Mouse (Mus musculus): ENCODE measurements at regions not wholly inside any gene's neighbourhood (a gene's known extent, or its start where the extent isn't known, plus 50 kb on each side); places are given as distances from the start of the nearest gene placed in this dataset.

DNA sequence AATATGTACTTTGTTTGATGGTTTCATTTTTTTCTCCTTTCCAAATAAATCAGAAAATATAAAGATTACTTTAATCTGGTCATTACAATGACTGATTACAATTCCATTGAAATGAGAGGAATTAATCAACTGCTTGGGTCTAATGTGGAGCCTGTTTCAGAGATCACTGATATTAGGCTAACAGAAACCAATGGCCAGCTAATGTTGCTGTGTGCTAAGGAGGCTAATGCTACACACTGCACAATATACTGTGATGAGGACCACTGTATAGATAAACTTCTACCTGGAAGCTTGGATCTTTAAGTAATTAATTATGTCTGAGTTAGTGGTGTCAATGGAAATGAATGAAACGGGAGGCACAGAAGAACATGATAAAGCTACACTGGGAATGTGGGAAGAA lies 284.6 kb upstream of the Dab2 start:
- in situ Hi-C loops (cut with MboI, MseI) = loop anchor here (10.0 kb wide), 1 partner anchor 1440 kb away; no protein-coding TSS in a partner anchor

DNA sequence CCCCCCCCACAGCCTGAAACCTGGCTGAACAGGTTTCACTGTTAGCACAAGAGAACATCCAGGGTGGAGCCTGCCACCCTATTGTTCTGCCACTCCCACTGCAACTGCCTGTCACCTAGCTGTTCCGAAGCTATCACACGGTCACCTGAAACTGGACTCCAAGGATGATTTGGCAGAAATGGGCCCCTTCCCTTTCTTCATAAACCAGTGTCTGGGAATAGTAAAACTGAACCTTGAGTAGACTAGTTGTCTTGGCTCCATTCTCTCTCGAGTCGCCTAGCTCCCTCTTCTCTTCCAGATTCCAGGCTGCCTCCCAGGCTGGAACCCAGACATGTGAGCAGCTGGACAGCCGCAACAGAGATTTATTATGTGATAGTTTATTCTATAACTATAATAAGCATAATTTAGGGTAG lies 282.9 kb upstream of the Dab2 start:
- in situ Hi-C loops (cut with MboI, MseI) = loop anchor here (10.0 kb wide), 1 partner anchor 1442 kb away; no protein-coding TSS in a partner anchor

DNA sequence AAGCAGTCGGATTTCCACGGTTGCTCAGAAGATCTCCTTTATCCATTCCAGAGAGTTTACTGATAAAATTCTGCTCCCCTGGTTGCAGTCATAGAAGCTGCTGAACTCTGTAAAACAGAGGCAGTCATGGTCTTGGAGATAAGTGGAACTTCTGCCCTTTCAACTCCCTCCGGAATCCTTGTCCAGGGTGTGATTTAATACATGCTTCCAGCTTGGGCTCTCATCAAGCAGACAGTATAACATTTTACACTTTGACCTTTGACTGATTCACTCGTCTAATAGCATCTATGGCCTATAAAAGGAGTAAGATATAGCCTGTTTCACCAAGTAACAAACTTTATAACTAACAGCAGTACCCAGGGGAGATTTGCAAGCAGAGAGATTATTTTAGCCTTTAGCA lies 274.0 kb upstream of the Dab2 start:
- in situ Hi-C loops (cut with MboI, MseI) = no loop called here

DNA sequence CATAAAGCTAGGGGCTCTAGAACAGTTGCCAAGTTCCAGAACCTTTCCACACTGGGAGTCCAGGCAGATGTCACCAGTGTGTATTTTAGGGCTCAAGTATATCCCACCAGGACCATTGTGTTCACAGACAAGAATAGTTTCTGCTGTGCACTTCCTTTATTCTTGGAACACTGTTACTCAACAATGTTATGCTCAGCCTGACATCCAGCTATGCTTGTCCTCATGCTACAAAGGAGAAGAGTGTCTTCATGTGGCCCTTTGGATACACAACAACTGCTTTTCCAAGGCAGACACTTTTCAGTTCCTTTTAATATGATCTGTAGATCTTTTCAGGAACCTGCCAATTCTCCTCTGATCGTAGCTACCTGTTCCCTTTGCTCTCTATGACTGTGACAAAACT lies 270.4 kb upstream of the Dab2 start:
- in situ Hi-C loops (cut with MboI, MseI) = no loop called here

DNA sequence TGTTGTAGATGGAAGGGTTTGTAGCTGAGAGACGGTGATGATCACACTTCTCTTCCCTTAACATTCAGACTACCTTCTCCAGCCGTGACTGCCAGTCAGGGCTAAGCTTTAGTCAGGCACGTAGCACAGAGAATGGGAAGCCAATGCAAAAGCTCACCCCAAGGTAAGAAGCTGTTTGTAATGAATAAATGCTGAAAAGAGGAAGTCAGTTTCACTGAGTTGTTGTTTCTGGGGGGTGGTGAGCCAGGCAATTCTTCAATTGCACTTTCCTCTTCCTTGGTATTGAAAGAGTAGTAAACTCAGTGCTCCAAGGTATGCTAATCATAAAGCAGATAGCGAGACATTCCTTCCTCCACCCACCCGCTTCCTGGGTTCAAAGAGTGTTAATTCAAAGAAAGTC lies 269.2 kb upstream of the Dab2 start:
- in situ Hi-C loops (cut with MboI, MseI) = no loop called here

DNA sequence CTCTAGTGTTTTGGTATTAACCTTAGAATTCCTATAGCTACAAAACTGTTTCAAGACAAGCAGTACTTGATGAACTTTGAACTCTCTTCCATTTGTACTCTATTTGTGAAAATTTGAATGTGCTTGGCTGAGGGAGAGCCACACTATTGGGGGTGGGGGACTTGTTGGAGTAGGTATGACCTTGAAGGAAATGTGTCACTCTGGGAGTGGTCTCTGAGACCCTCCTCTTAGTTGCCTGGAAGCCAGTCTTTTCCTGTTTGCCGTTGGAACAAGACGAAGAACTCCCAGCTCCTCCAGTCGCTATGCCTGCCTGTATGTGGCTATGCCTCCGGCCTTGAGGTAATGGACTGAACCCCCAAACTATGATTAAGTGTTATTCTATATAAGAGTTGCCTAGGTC lies 265.4 kb upstream of the Dab2 start:
- in situ Hi-C loops (cut with MboI, MseI) = no loop called here

DNA sequence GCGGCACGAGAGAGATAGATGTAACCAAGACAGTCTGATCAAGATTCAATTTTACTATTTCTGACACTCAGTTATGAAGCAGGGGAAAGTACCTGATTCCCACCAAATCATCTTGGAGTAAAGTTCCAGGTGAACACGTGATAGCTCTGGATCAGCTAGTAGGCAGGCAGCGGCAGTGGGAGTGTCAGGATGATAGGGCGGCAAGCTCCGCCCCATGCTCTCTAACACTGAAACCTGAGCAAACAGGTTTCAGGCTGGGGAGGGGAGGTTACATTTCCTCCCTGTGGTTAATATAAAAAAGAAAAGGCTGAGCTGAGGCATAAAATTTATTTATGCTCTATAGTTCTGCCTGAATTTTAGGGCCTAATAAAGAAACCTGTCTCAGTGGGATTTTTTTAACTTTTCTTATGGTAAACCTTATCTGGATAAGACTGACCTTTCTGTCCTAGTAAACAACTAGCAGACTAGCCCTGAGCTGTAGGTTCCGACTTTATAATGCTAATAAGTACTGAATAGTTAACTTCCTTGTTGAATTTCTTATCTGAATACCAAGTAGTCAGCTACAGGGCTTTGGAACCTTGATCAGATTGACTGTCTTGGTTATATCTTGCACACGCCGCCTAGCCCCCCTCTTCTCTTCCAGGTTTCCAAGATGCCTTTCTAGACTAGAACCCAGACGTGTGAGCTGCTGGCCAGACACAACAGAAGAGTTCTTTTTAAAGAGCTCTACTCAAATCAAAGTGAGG lies 254.9 kb upstream of the Dab2 start:
- in situ Hi-C loops (cut with MboI, MseI) = no loop called here

DNA sequence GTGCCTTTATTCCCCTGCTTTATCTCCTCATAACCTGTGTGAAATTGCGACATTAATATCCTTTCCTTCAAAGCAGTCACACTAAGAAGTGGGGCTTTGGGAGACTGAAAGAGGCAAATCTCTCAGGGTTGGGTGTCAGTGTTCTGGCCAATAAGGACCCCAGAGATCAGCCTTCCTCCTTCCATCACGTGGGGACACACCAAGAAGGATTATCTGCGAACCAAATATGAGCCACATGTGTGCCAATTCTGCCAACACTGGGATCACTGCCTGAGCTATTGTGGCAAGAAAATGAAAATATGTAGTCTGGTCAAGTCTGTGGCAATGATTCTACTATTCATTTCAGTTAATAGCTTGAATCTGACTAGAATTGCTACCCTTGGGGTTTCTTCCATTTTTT lies 243.9 kb upstream of the Dab2 start:
- in situ Hi-C loops (cut with MboI, MseI) = no loop called here

DNA sequence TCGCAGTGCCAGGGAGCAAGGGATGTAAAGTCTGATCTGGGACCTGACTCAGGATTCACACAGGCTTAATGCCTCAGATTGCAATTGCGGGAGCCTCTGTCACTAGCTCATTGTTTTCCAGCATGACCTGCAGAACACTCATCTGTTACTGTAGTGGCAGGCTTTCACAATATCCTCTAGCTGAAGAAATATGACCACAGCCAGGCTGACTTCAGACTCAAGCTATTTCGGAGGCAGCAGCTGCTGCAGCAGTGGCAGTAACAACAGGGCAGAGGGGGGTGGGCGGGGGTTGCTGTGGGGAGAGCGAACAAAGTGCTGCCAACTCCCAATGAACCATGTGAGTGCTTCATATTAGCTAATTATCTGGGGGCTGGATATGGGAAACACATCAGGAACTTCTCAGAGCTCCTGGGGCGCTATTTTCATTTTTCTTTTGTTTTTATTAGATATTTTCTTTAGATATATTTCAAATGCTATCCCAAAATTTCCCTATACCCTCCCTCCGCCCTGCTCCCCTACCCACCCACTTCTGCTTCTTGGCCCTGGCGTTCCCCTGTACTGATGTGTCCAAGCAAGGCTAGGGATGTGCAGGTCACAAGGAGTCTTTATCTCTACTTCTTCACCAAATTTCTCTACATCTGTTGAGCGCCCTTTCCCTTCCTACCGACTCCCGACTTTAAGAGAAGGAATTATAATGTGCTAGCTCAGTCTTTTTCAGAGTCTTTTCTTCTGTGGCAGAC lies 242.5 kb upstream of the Dab2 start:
- in situ Hi-C loops (cut with MboI, MseI) = no loop called here

DNA sequence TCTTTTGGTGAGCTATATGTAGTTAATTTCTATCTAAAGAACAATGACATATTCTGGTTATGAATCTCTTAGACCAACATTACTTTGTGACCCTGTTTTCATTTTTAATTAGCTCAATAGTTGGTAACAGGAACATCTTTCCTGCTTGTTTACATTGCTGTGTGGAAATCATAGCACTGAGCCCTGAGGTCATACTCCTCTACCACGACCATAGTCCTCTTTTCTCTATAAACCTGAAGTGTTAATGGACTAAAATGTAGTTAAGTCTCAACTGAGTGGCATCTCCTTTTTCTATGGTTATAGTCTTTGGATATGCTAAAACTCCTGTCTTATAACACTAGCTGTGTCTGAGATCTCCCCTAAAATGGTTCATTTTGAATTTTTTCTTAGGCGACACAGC lies 240.2 kb upstream of the Dab2 start:
- in situ Hi-C loops (cut with MboI, MseI) = no loop called here

DNA sequence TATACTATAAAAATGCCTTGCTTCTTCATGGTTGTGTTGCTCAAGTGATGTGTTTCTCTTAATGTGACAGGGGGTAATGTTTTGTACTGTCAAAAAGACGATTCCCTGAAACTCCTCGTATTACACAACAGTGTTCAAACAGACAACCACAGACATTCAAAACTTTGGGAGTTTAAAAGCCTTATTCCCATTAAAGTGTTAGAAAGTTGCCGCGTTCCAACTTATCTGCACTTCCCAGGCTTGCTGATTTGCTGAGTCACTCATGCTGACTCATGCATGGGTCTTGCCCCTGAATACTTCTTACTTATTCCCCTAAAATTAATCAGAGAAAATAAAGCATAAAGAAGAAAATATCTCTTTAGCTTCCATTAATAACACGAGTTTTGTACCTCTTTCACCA lies 239.8 kb upstream of the Dab2 start:
- in situ Hi-C loops (cut with MboI, MseI) = no loop called here

DNA sequence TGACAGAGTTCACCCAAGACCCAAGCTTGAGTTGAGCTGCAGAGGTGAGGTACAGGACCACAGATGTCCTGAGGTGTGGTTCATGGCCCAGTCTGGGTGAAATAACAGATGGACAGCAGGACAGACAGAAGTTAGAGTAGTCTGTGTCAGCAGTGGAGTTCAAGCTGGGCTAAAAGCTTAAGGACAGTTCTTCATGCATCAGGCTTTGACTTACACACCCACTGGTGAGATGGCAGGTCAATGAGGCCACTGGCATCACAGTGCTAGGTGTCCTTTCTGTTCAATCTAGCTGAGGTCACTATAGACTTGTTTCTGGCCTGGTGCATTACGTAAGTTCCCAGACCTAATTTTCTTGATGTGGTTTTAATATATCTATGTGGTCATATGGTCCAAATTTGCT lies 238.9 kb upstream of the Dab2 start:
- in situ Hi-C loops (cut with MboI, MseI) = no loop called here

DNA sequence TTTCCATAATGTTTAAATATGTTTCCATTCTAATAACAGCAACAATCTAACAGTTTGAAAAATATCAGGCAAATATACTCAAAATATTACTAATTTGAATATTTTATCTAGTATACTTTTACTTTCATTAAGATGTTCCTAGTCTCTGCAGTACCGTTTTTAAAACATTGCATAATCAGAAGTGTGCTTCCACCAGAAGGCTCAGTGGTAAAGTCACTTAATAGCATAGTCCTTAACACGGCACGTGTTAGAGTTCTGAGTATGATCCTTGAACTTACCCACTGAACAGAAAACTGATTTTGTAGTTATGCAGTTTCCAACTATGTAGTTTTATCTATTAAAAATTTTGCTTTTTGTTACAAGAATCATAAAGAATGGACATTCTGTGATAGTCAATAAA lies 234.5 kb upstream of the Dab2 start:
- in situ Hi-C loops (cut with MboI, MseI) = no loop called here

DNA sequence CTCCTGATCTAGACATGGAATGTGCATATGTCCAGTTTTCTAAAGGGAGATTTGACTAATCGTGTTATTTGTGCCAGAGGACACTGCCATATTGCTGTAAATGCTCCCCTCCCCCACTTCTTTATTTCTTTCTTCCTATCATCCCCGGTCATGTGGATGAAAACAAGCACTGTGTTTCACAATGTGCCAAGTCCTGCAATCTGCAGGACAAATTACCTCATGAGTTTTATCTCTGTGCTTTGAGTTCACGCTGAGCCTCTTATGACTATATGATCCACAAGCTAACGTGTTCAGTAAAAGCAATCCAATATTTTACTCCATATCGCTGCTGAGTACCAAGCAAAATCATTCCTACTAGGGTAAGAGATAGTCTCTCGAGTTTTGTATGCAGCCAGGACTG lies 232.2 kb upstream of the Dab2 start:
- in situ Hi-C loops (cut with MboI, MseI) = no loop called here

DNA sequence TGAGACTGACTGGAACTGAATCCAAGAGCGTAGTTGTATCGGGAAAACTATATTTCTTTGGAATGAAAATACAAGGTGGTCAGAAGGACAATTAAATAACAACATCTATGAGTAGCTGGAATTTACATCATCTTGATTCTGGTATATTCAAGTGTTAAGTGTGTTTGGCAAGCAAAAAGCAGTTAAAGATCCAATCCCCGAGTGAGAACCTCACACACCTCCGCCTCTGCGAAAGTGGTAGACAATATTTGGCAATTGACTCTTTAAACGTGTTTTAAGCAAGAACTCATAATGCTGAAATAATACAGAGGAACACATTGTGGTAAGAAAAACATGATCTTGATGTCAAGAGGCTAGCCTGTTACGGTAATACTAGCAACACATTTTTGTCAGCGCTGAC lies 231.2 kb upstream of the Dab2 start:
- in situ Hi-C loops (cut with MboI, MseI) = no loop called here

DNA sequence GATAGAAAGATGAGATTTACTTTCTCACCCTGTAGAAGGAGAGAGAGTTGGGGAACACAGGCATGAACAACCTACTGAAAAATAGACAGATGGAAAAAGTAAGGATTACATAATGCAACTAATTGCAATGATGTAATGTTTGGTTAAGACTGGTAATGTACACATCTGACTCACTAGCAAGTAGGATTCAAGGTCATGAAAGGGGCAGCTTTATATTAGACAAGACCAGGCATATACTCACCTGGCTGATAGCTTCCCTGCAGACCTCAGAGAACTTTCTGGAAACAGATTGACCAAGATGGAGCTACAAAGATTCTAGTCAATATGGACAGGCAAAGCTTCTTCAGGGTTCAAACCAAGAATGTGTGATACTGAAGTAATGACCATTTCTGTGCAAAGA lies 227.7 kb upstream of the Dab2 start:
- in situ Hi-C loops (cut with MboI, MseI) = loop anchor here (10.0 kb wide), 1 partner anchor 837 kb away; no protein-coding TSS in a partner anchor

DNA sequence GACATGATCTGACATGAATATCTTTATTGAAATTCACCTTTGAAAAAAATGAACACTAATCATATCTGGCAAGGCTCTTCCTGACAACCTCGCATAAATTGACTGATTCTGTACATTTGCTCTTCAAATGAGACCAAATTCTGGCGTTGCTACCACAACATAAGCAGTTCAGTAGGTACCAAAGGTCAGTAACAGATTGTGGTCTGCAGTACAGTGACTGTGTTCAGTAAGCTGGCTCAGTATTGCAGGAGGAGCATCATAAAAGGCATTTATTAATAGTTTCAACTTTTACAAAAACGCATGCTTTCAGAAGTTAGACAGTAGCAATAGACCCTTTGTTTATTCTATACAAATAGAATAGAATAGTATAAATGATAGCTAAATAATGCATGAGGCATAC lies 226.7 kb upstream of the Dab2 start:
- in situ Hi-C loops (cut with MboI, MseI) = loop anchor here (10.0 kb wide), 1 partner anchor 838 kb away; no protein-coding TSS in a partner anchor

DNA sequence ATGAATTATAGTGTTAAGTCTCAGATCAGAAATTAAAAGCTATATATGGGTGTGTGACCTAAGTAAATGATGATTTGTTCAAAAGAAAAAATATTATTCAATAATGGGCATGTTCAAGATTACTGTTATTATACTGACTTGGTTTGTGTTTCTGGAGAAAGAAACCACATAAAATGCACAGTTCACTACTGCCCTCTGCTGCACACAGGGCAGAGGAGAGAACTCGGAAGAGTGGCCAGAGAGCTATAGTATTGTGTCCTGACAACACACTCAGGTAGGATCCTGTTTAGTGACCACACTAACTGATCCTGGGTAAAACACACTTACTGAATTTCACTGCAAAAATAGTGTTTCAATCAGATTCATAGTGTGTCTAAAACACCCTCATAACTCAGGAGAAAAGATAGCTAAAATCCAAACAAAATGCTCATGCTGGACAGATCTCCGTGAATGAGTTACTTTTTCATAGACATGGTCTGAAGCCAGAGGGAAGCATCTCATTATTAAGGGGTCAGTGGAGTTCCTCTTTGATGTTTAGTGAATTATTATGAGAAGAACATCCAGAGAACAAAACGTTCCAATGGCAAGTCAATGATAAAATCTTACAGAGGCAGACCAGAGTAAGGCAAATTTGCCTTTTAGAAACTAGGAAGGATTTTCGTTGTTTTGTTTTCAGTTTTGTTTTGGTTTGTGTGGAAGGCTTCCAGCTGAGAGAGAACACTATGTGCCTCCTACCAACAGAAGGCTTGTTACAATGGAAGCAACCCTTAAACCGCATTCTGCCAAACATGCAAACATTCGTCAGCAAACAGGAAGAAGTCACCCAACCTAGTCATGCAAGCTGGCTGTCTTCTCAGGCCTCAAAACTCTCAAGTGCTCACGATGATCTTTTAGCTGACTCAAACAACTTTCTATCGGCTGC lies 218.6 kb upstream of the Dab2 start:
- in situ Hi-C loops (cut with MboI, MseI) = no loop called here

DNA sequence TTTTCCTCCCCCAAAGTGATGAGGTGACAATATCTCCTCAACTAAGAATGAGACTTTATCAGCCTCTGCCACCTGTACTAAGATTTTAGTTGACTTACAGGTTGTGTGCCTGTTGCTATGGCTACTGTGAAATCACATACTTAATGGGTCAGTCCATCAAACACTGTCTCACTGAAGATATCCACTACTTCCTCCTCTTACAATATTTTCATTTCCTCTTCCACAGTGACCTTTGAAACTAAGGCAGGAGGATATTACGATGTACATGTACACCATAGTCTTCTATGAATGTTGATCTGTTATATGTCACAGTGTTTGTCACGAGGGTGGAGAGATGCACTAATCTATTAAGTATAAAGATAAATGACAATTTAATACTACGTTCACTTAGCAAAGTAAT lies 212.4 kb upstream of the Dab2 start:
- in situ Hi-C loops (cut with MboI, MseI) = no loop called here

DNA sequence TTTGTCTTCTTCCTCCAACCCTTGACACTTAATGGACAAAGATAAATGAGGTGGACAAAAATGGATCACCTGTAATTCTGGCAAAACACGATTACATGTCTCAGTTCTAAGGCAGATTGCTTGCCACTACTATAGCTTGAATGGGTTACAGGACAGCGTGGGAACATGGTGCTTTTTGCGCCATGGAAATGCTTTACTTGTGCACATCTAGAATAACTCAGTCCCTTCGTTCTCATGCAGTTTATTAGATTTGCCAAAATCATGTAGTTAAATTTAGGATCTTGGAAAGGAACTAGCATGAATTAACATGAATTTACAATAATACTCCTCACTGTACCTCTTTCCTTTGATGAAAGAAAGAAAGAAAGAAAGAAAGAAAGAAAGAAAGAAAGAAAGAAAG lies 211.1 kb upstream of the Dab2 start:
- in situ Hi-C loops (cut with MboI, MseI) = no loop called here

DNA sequence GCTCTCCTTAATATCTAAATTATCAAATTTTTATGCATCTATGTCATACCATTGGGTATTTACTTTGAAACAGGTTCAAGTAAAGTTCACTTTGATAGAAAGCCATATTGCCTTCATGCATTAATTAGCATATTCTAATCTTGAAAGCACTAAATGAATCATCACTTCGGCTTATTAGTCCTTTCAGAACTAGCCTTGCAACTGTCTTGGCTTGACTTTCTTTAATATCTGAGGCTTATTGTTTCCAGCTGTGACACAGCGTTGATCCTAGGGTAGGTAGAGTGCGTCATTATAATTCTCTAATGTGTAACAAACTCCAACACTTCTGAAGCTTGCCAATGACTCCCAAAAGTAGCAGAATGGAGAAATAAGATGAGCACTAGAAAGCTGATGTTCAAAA lies 169.9 kb upstream of the Dab2 start:
- in situ Hi-C loops (cut with MboI, MseI) = no loop called here

DNA sequence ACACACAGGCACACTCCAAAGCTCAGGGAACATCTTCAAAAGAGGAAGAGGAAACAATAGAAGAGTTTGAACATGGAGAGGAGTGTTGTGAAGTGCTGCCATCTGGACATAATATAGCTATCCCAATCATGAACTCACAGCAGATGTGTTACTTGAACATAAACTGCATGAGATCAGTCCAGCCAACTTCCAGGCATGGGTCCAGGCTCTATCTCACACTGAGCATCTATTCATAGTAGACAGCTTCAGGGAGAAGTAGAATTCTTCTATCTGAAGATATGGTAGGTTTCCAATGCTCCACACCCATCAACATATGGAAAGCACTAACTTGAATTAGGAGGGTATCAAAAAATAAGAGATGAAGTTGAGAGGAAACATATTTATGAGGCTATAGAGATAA lies 167.4 kb upstream of the Dab2 start:
- in situ Hi-C loops (cut with MboI, MseI) = no loop called here

Data from T-helper 2 cell (primary cell).